In the genomic region with DNA sequence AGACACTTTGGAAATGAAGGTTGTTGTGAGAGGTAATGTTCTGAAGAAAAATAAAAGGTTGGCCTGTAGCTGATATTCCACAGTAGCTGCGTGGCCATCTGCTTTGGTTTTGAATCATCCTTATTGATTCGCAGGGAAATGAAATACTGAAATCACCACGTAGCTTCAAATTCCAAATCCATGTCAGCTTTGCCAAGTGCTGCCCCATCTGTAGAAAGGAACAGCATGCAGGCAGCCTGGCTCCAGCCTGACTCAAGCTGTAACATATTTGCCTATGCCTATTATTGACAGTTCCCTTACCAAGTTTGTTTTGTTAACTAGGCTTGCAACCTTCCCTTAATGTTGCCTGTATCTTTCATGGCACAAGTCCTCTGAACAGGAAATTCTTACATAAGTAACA, we compare ENCODE assay signal across 26 mouse cellular contexts.
A peak's percentile ranks its signal among the peaks of the same experiment; 100 is the strongest.
DNase-seq lines count a peak whose midpoint lies in the region; ATAC-seq and TF ChIP-seq lines count a peak whose summit lies in the region.
"Had no signal": no experiment of that assay in that cellular context is flagged by ENCODE, and none has a peak within 500 bp of the region (broad histone marks: within the 10 kb centered on the region; RNA-seq: fewer than 3 reads in every experiment).

No protein-coding gene starts in this region.

- WGBS in forebrain, embryonic 14.5 days = 85% methylated on average over 3 of the region's 3 CpGs
- WGBS in forebrain, embryonic 10.5 days = 94% methylated on average over 3 of the region's 3 CpGs
- 71% methylated on average over 3 of the region's 3 CpGs for WGBS in stomach, postnatal 0 days

- H3K9ac ChIP-seq in forebrain, embryonic 14.5 days (ENCODE audit: low read length) = no peak overlapping the region
- H3K9ac ChIP-seq in stomach, postnatal 0 days (ENCODE audit: low read length) = no peak overlapping the region
- H3K9ac ChIP-seq: embryonic facial prominence, embryonic 13.5 days; heart, embryonic 13.5 days; hindbrain, embryonic 12.5 days; neural tube, embryonic 13.5 days had no signal

- TF ChIP-seq EP300 in stomach, postnatal 0 days (optimal IDR thresholded peaks at IDR 0.05) = no peak

- H3K9me3 ChIP-seq in forebrain, embryonic 14.5 days (replicated peaks; ENCODE audit: control insufficient read depth, low read length) = no peaks in the 10 kb centered on the region
- H3K9me3 ChIP-seq in forebrain, embryonic 10.5 days = no peaks in the 10 kb centered on the region
- no peaks in the 10 kb centered on the region for H3K9me3 ChIP-seq in stomach, postnatal 0 days (ENCODE audit: control insufficient read depth, low read length)
- H3K9me3 ChIP-seq: embryonic facial prominence, embryonic 13.5 days; heart, embryonic 13.5 days; hindbrain, embryonic 12.5 days; neural tube, embryonic 13.5 days had no signal

- no peak for TF ChIP-seq CTCF in stomach, postnatal 0 days (IDR thresholded peaks at IDR 0.05; ENCODE audit: low read depth)

- H3K4me3 ChIP-seq in forebrain, embryonic 14.5 days (ENCODE audit: low read depth, low read length) = no peak overlapping the region
- H3K4me3 ChIP-seq in forebrain, embryonic 10.5 days = no peak overlapping the region
- no peak overlapping the region for H3K4me3 ChIP-seq in stomach, postnatal 0 days (ENCODE audit: low read depth, low read length)
- H3K4me3 ChIP-seq: embryonic facial prominence, embryonic 13.5 days; erythroblast, embryonic 14.5 days; heart, adult 2 months; heart, embryonic 13.5 days; hindbrain, embryonic 12.5 days; left cerebral cortex, adult 2 months; neural tube, embryonic 13.5 days had no signal

- H3K27ac ChIP-seq in forebrain, embryonic 14.5 days (ENCODE audit: low read depth, low read length) = no peak overlapping the region
- no peak overlapping the region for H3K27ac ChIP-seq in forebrain, embryonic 10.5 days
- no peak overlapping the region for H3K27ac ChIP-seq in stomach, postnatal 0 days (replicated peaks)
- H3K27ac ChIP-seq: embryonic facial prominence, embryonic 13.5 days; heart, adult 2 months; heart, embryonic 13.5 days; hindbrain, embryonic 12.5 days; left cerebral cortex, adult 2 months; neural tube, embryonic 13.5 days had no signal

- no peak for ATAC-seq in forebrain, embryonic 14.5 days
- ATAC-seq in stomach, postnatal 0 days (ENCODE audit: low FRiP score, low TSS enrichment) = no peak
- ATAC-seq: intestine, postnatal 0 days had no signal

- no peak overlapping the region for H3K4me2 ChIP-seq in forebrain, embryonic 14.5 days (ENCODE audit: low read length)
- no peak overlapping the region for H3K4me2 ChIP-seq in stomach, postnatal 0 days (replicated peaks; ENCODE audit: low read depth)
- H3K4me2 ChIP-seq: embryonic facial prominence, embryonic 13.5 days; heart, embryonic 13.5 days; hindbrain, embryonic 12.5 days; neural tube, embryonic 13.5 days had no signal

- H3K4me1 ChIP-seq in forebrain, embryonic 14.5 days (ENCODE audit: control insufficient read depth, insufficient read depth, low read length) = no peaks in the 10 kb centered on the region
- H3K4me1 ChIP-seq in forebrain, embryonic 10.5 days = no peaks in the 10 kb centered on the region
- no peaks in the 10 kb centered on the region for H3K4me1 ChIP-seq in stomach, postnatal 0 days (replicated peaks; ENCODE audit: control insufficient read depth, insufficient read depth)
- H3K4me1 ChIP-seq: embryonic facial prominence, embryonic 13.5 days; heart, embryonic 13.5 days; hindbrain, embryonic 12.5 days; neural tube, embryonic 13.5 days had no signal

- H3K27me3 ChIP-seq in forebrain, embryonic 14.5 days (replicated peaks; ENCODE audit: control insufficient read depth, insufficient read depth, low read length) = no peaks in the 10 kb centered on the region
- H3K27me3 ChIP-seq in forebrain, embryonic 10.5 days (ENCODE audit: poor library complexity, severe bottlenecking) = peaks cover 37% of the 10 kb centered on the region
- H3K27me3 ChIP-seq in stomach, postnatal 0 days (ENCODE audit: control insufficient read depth, insufficient read depth, low read length) = no peaks in the 10 kb centered on the region
- H3K27me3 ChIP-seq: heart, embryonic 13.5 days; hindbrain, embryonic 12.5 days; neural tube, embryonic 13.5 days had no signal

- H3K36me3 ChIP-seq in forebrain, embryonic 14.5 days (ENCODE audit: control insufficient read depth, insufficient read depth, low read length) = no peaks in the 10 kb centered on the region
- H3K36me3 ChIP-seq in forebrain, embryonic 10.5 days (replicated peaks) = no peaks in the 10 kb centered on the region
- H3K36me3 ChIP-seq in stomach, postnatal 0 days (ENCODE audit: control insufficient read depth, insufficient read depth, low read length) = no peaks in the 10 kb centered on the region
- H3K36me3 ChIP-seq: embryonic facial prominence, embryonic 13.5 days; heart, embryonic 13.5 days; hindbrain, embryonic 12.5 days; neural tube, embryonic 13.5 days had no signal

- DNase-seq in forebrain, embryonic 14.5 days (ENCODE audit: low spot score) = peak; percentile 32
- DNase-seq in forebrain, embryonic 10.5 days (ENCODE audit: extremely low spot score, low spot score) = no peak
- DNase-seq in brain, adult 2 months (ENCODE audit: low read depth, low spot score) = peak; percentile 53
- peak; percentile 64 for DNase-seq in layer of hippocampus, adult 11-12 months (ENCODE audit: low spot score)
- DNase-seq in layer of hippocampus, postnatal 10 days (ENCODE audit: low spot score in 2 of 2) = peak; percentile 5 to 44
- DNase-seq in ovary, postnatal 36 days (ENCODE audit: low spot score) = no peak
- no peak for DNase-seq in testis, postnatal 14 days (ENCODE audit: low spot score)
- DNase-seq in stomach, postnatal 0 days (ENCODE audit: low spot score) = no peak
- DNase-seq: adrenal gland, postnatal 36 days; cerebellum, adult 18-20 months; cerebellum, postnatal 36 days; embryo, embryonic 11 days; gastrocnemius, postnatal 14 days; heart, adult 2 months; heart, postnatal 14 days; kidney, postnatal 25 days; lung, postnatal 4 days; midbrain, embryonic 14.5 days; thymus, postnatal 25 days had no signal

Comparison
In these comparisons a context has a peak if more than half of its experiments do, and no peak if none do; other contexts are left out.
1. DNase-seq: peak in forebrain, embryonic 14.5 days (single experiment), brain, adult 2 months (single experiment), layer of hippocampus, adult 11-12 months (single experiment) and layer of hippocampus, postnatal 10 days (2 of 2); none in forebrain, embryonic 10.5 days (single experiment), ovary, postnatal 36 days (single experiment), testis, postnatal 14 days (single experiment) and stomach, postnatal 0 days (single experiment).